Mouse (Mus musculus) midbrain, embryonic 15.5 days (tissue): ENCODE results near the gene Dars. TPM values are rescaled to one million over a fixed set of nuclear protein-coding genes. Genes with fewer than 3 reads are reported as not detected.
A peak's percentile ranks its signal among the peaks of the same experiment; 100 is the strongest.

Experiments used
- ATAC-seq: fragments of 200-750 bp; cut with Nextera tagmentation; replicated peaks from 2 replicates; pipeline ENCODE4 v1.8.0; 2017; ENCODE audit warnings: moderate TSS enrichment
- H3K27ac ChIP-seq: fragments of 300-500 bp; sonication (generic); 2 replicates; pipeline ENCODE4 v1.5.1; 2015; ENCODE audit warnings: mild to moderate bottlenecking, inconsistent platforms
- H3K27me3 ChIP-seq: fragments of 300-500 bp; sonication (generic); replicated peaks from 2 replicates; pipeline ENCODE4 v1.6.1; 2015; ENCODE audit warnings: inconsistent platforms
- H3K36me3 ChIP-seq: fragments of 300-500 bp; sonication (generic); replicated peaks from 2 replicates; pipeline ENCODE4 v1.6.1; 2015; ENCODE audit warnings: inconsistent platforms
- H3K4me1 ChIP-seq: fragments of 300-500 bp; sonication (generic); 2 replicates; pipeline ENCODE4 v1.6.1; 2015; ENCODE audit warnings: inconsistent platforms
- H3K4me2 ChIP-seq: fragments of 300-500 bp; sonication (generic); 2 replicates; pipeline ENCODE4 v1.6.1; 2015; ENCODE audit warnings: inconsistent platforms, mild to moderate bottlenecking, moderate library complexity
- H3K4me3 ChIP-seq: fragments of 300-500 bp; sonication (generic); 2 replicates; pipeline ENCODE4 v1.5.1; 2015; ENCODE audit warnings: mild to moderate bottlenecking, inconsistent platforms
- H3K9ac ChIP-seq: fragments of 300-500 bp; sonication (generic); 2 replicates; pipeline ENCODE4 v1.6.1; 2015; ENCODE audit warnings: mild to moderate bottlenecking, inconsistent platforms
- H3K9me3 ChIP-seq: fragments of 300-500 bp; sonication (generic); 2 replicates; pipeline ENCODE4 v1.6.1; 2016; ENCODE audit warnings: inconsistent platforms
- WGBS: fragments of 180-500 bp; shearing (Covaris S2); methylation state at CpG from one replicate; pipeline ENCODE4 v1.1.7; 2015; ENCODE audit warnings: mixed read lengths; 5-methylcytosine and 5-hydroxymethylcytosine counted together
- polyA plus RNA-seq: library from polyadenylated mRNA; unstranded; fragments of >200 nt; fragmentation: Nextera tagmentation; extraction: Ambion mirVana; gene quantifications from 2 replicates; pipeline ENCODE4 v1.2.1, GENCODE M21; 2015

The Dars gene
- polyA plus RNA-seq, 1 experiment from 2014 or later = 106 TPM

GRCm38 (mm10) chr1:128443890-128444839 is 27.0 kb upstream of the Dars start:
- Histone ChIP-seq H3K4me1 (peaks cover 11% of the 10 kb centered on the region), H3K9ac (no peak overlapping the region), H3K36me3 (no peaks in the 10 kb centered on the region), H3K4me3 (no peak overlapping the region), H3K4me2 (no peak overlapping the region), H3K27me3 (no peaks in the 10 kb centered on the region), H3K27ac (no peak overlapping the region), H3K9me3 (no peaks in the 10 kb centered on the region)
- WGBS = 63% methylated on average over 9 of the region's 9 CpGs
- no peak for ATAC-seq

GRCm38 (mm10) chr1:128441129-128441473 is 23.9 kb upstream of the Dars start:
- Histone ChIP-seq H3K9me3 (no peaks in the 10 kb centered on the region), H3K4me2 (no peak overlapping the region), H3K36me3 (no peaks in the 10 kb centered on the region), H3K27me3 (no peaks in the 10 kb centered on the region), H3K4me1 (peaks cover 11% of the 10 kb centered on the region), H3K27ac (no peak overlapping the region), H3K4me3 (no peak overlapping the region), H3K9ac (no peak overlapping the region)
- WGBS = 25% methylated on average over 5 of the region's 5 CpGs
- ATAC-seq = 0 out of 2 replicates have a peak, but pooled peaks have one; percentile 39

GRCm38 (mm10) chr1:128440386-128441128 is 23.4 kb upstream of the Dars start:
- Histone ChIP-seq H3K4me3 (no peak overlapping the region), H3K9me3 (no peaks in the 10 kb centered on the region), H3K27ac (no peak overlapping the region), H3K9ac (no peak overlapping the region), H3K4me2 (peak overlapping the region; percentile 9; the same call in 1 of the 2 replicates), H3K27me3 (no peaks in the 10 kb centered on the region), H3K4me1 (peaks cover 11% of the 10 kb centered on the region), H3K36me3 (no peaks in the 10 kb centered on the region)
- WGBS = 16% methylated on average over 16 of the region's 16 CpGs
- no peak; the same call in 1 of the 2 replicates for ATAC-seq

GRCm38 (mm10) chr1:128439618-128440017 is 22.4 kb upstream of the Dars start:
- H3K9me3 ChIP-seq = no peaks in the 10 kb centered on the region
- no peaks in the 10 kb centered on the region for H3K27me3 ChIP-seq
- H3K27ac ChIP-seq = no peak overlapping the region
- H3K4me3 ChIP-seq = no peak overlapping the region
- no peak overlapping the region for H3K9ac ChIP-seq
- no peak overlapping the region for H3K4me2 ChIP-seq
- WGBS = 89% methylated on average over 4 of the region's 4 CpGs
- no peaks in the 10 kb centered on the region for H3K36me3 ChIP-seq
- ATAC-seq = no peak
- H3K4me1 ChIP-seq = peaks cover 11% of the 10 kb centered on the region

GRCm38 (mm10) chr1:128438526-128438925 is 21.4 kb upstream of the Dars start:
- Histone ChIP-seq H3K4me3 (no peak overlapping the region), H3K9ac (no peak overlapping the region), H3K9me3 (no peaks in the 10 kb centered on the region), H3K27ac (no peak overlapping the region), H3K36me3 (no peaks in the 10 kb centered on the region), H3K4me2 (no peak overlapping the region), H3K27me3 (no peaks in the 10 kb centered on the region), H3K4me1 (peaks cover 11% of the 10 kb centered on the region)
- 87% methylated on average over 5 of the region's 5 CpGs for WGBS
- ATAC-seq = no peak

GRCm38 (mm10) chr1:128437276-128437675 is 20.1 kb upstream of the Dars start:
- Histone ChIP-seq H3K4me1 (peaks cover 11% of the 10 kb centered on the region), H3K9me3 (no peaks in the 10 kb centered on the region), H3K4me2 (no peak overlapping the region), H3K4me3 (no peak overlapping the region), H3K36me3 (no peaks in the 10 kb centered on the region), H3K9ac (no peak overlapping the region), H3K27me3 (no peaks in the 10 kb centered on the region), H3K27ac (no peak overlapping the region)
- ATAC-seq = no peak
- 48% methylated on average over 1 of the region's 1 CpGs for WGBS

GRCm38 (mm10) chr1:128436015-128436414 is 18.8 kb upstream of the Dars start:
- H3K4me3 ChIP-seq = no peak overlapping the region
- H3K36me3 ChIP-seq = no peaks in the 10 kb centered on the region
- no peak overlapping the region for H3K9ac ChIP-seq
- no peaks in the 10 kb centered on the region for H3K27me3 ChIP-seq
- WGBS = 93% methylated on average over 3 of the region's 3 CpGs
- H3K9me3 ChIP-seq = no peaks in the 10 kb centered on the region
- ATAC-seq = no peak
- no peak overlapping the region for H3K27ac ChIP-seq
- H3K4me2 ChIP-seq = no peak overlapping the region
- H3K4me1 ChIP-seq = peaks cover 8% of the 10 kb centered on the region

GRCm38 (mm10) chr1:128435551-128435950 is 18.4 kb upstream of the Dars start:
- H3K4me2 ChIP-seq = no peak overlapping the region
- no peak for ATAC-seq
- 85% methylated on average over 4 of the region's 4 CpGs for WGBS
- H3K27me3 ChIP-seq = no peaks in the 10 kb centered on the region
- H3K9ac ChIP-seq = no peak overlapping the region
- no peak overlapping the region for H3K4me3 ChIP-seq
- H3K36me3 ChIP-seq = no peaks in the 10 kb centered on the region
- H3K9me3 ChIP-seq = no peaks in the 10 kb centered on the region
- peaks cover 4% of the 10 kb centered on the region; the same call in 1 of the 2 replicates for H3K4me1 ChIP-seq
- H3K27ac ChIP-seq = no peak overlapping the region

GRCm38 (mm10) chr1:128424928-128425327 is 7.8 kb upstream of the Dars start:
- Histone ChIP-seq H3K4me1 (no peaks in the 10 kb centered on the region), H3K27me3 (no peaks in the 10 kb centered on the region), H3K36me3 (no peaks in the 10 kb centered on the region), H3K9me3 (no peaks in the 10 kb centered on the region), H3K4me2 (no peak overlapping the region), H3K27ac (no peak overlapping the region), H3K9ac (no peak overlapping the region), H3K4me3 (no peak overlapping the region)
- 87% methylated on average over 3 of the region's 3 CpGs for whole genome bisulfite sequencing
- no peak for ATAC-seq

GRCm38 (mm10) chr1:128417533-128417888 is 343 bp upstream of the Dars start:
- H3K27ac ChIP-seq = peak overlapping the region; percentile 88
- peak overlapping the region; percentile 70 for H3K4me3 ChIP-seq
- H3K36me3 ChIP-seq = no peaks in the 10 kb centered on the region
- ATAC-seq = no peak; the same call in none of the 2 replicates
- H3K9ac ChIP-seq = peak overlapping the region; percentile 74; the same call in 1 of the 2 replicates
- H3K4me1 ChIP-seq = no peaks in the 10 kb centered on the region
- no peaks in the 10 kb centered on the region for H3K27me3 ChIP-seq
- WGBS = 46% methylated on average over 5 of the region's 5 CpGs
- no peaks in the 10 kb centered on the region for H3K9me3 ChIP-seq
- H3K4me2 ChIP-seq = peak overlapping the region; percentile 73

- no peak for ATAC-seq
- 97% methylated on average over 5 of the region's 5 CpGs for WGBS
Observed at GRCm38 (mm10) chr1:128411141-128411540, 6.0 kb downstream of the Dars start.

GRCm38 (mm10) chr1:128406846-128407245 is 10.3 kb downstream of the Dars start:
- WGBS = 4% methylated on average over 1 of the region's 1 CpGs
- Histone ChIP-seq H3K4me2 (no peak overlapping the region), H3K9me3 (no peaks in the 10 kb centered on the region), H3K27ac (0 out of 2 replicates have a peak overlapping the region, but pooled peaks have one; percentile 20), H3K36me3 (no peaks in the 10 kb centered on the region), H3K4me3 (no peak overlapping the region), H3K27me3 (no peaks in the 10 kb centered on the region), H3K4me1 (no peaks in the 10 kb centered on the region), H3K9ac (no peak overlapping the region)
- ATAC-seq = no peak

More at GRCm38 (mm10) chr1:128411141-128411540, 6.0 kb downstream of the Dars start:
- H3K4me1 ChIP-seq = no peaks in the 10 kb centered on the region
- H3K36me3 ChIP-seq = no peaks in the 10 kb centered on the region
- H3K27ac ChIP-seq = no peak overlapping the region
- H3K9me3 ChIP-seq = no peaks in the 10 kb centered on the region
- H3K4me2 ChIP-seq = no peak overlapping the region
- H3K4me3 ChIP-seq = no peak overlapping the region
- H3K9ac ChIP-seq = no peak overlapping the region
- no peaks in the 10 kb centered on the region for H3K27me3 ChIP-seq
